Mouse (Mus musculus) ES-E14 (cell line): ENCODE data around the gene Tex38. TPM values are rescaled to one million over a fixed set of nuclear protein-coding genes. Genes with fewer than 3 reads are reported as not detected.

ENCODE experiments used
- DNase-seq: peaks from one replicate; pipeline ENCODE4 v3.0.0-alpha.2; 2013; ENCODE audit warnings: low read depth, low spot score
- H3K27ac ChIP-seq: 2 replicates; pipeline ENCODE4 v1.5.1; 2012; ENCODE audit warnings: low read depth, mild to moderate bottlenecking, low read length, moderate library complexity, mixed read lengths; ENCODE audit not compliant: poor library complexity, insufficient read depth, severe bottlenecking
- H3K36me3 ChIP-seq: 2 replicates; pipeline ENCODE4 v1.6.1; 2012; ENCODE audit warnings: mild to moderate bottlenecking, low read length, moderate library complexity, mixed read lengths; ENCODE audit not compliant: control insufficient read depth, poor library complexity, insufficient read depth, severe bottlenecking
- H3K4me1 ChIP-seq, 2 experiments: fragments of 150-350 bp in 1 of 2; sonication (generic) in 1 of 2; 2 replicates each; pipeline ENCODE4 v1.6.1; 2012; ENCODE audit warnings: low read length in 2 of 2, mild to moderate bottlenecking in 1 of 2, mixed read lengths in 1 of 2; ENCODE audit not compliant: control insufficient read depth in 2 of 2, insufficient read depth in 2 of 2, poor library complexity in 1 of 2
- H3K4me3 ChIP-seq, 2 experiments: fragments of 150-350 bp in 1 of 2; sonication (generic) in 1 of 2; 2 replicates each; pipeline ENCODE4 v1.5.1; 2012; ENCODE audit warnings: low read length in 2 of 2, low read depth in 1 of 2, mild to moderate bottlenecking in 1 of 2, mixed read lengths in 1 of 2; ENCODE audit not compliant: insufficient read depth in 1 of 2, poor library complexity in 1 of 2, severe bottlenecking in 1 of 2
- H3K9ac ChIP-seq: 2 replicates; pipeline ENCODE4 v1.6.1; 2012; ENCODE audit warnings: low read depth, mild to moderate bottlenecking, low read length, mixed read lengths; ENCODE audit not compliant: poor library complexity, insufficient read depth, severe bottlenecking
- H3K9me3 ChIP-seq: fragments of 150-350 bp; sonication (generic); 2 replicates; pipeline ENCODE4 v1.6.1; 2012; ENCODE audit warnings: low read depth, mild to moderate bottlenecking, low read length; ENCODE audit not compliant: control insufficient read depth, insufficient read depth
- CHD2 ChIP-seq: IDR thresholded peaks from 2 replicates; pipeline ENCODE4 v1.6.1; 2014; ENCODE audit warnings: mild to moderate bottlenecking, low read depth, low read length, inconsistent platforms
- HCFC1 ChIP-seq: IDR thresholded peaks from 2 replicates; pipeline ENCODE4 v1.6.1; 2012; ENCODE audit warnings: low read length, inconsistent platforms, borderline replicate concordance; ENCODE audit not compliant: insufficient read depth
- MAFK ChIP-seq: IDR thresholded peaks from 2 replicates; pipeline ENCODE4 v1.6.1; 2014; ENCODE audit warnings: mild to moderate bottlenecking, low read depth, low read length, inconsistent platforms; ENCODE audit not compliant: insufficient read depth
- ZC3H11A ChIP-seq: IDR thresholded peaks from 2 replicates; pipeline ENCODE4 v1.6.1; 2012; ENCODE audit warnings: low read depth, mild to moderate bottlenecking, inconsistent platforms, low read length, borderline replicate concordance
- ZNF384 ChIP-seq: IDR thresholded peaks from 2 replicates; pipeline ENCODE4 v1.6.1; 2012; ENCODE audit warnings: low read depth, low read length, inconsistent platforms
- in situ Hi-C, 2 experiments: fragments of 600-800 bp; cut with MboI; formaldehyde crosslinking; loops; one replicate each; pipeline ENCODE4 v1.15.1; 2025; ENCODE audit warnings: low sequenced_read_pairs in 2 of 2, inconsistent platforms in 1 of 2; ENCODE audit not compliant: unreplicated experiment in 2 of 2
- total RNA-seq: library from RNA; depleted of rRNA; stranded (reverse); fragments of 300-350 nt; gene quantifications from 2 replicates; pipeline ENCODE4 v1.2.3, GENCODE M21; 2012; rRNA removed

The Tex38 gene
- total RNA-seq: 0.74 TPM in 1 of 2 replicates, not detected in the other

- in situ Hi-C loops: no loop called here
- TF ChIP-seq ZC3H11A (no peak), ZNF384 (no peak), MAFK (no peak)
- no peaks in the 10 kb centered on the region for H3K9me3 ChIP-seq
- no peak for DNase-seq
- peaks cover 0 to 5% of the 10 kb centered on the region in 2 experiments; a peak in 2 of 4 replicates for H3K4me1 ChIP-seq
- H3K27ac ChIP-seq: no peak within 1 kb of the TSS
- H3K4me3 ChIP-seq: no peak within 1 kb of the TSS
- 0 out of 2 replicates have a peak, but pooled peaks cover 2% of the 10 kb centered on the region for H3K36me3 ChIP-seq
- H3K9ac ChIP-seq: no peak within 1 kb of the TSS
These were observed at the start of gene Tex38 for GRCm38 (mm10) chr4:115780918-115781317. Gene Tex38 (minus strand): TSS chr4:115781018.

- H3K9me3 ChIP-seq: no peaks in the 10 kb centered on the region
- peaks cover 5 to 13% of the 10 kb centered on the region in 2 experiments; a peak in 2 of 4 replicates for H3K4me1 ChIP-seq
- no peak overlapping the region for H3K4me3 ChIP-seq
- H3K36me3 ChIP-seq: no peaks in the 10 kb centered on the region
- no peak for DNase-seq
- no peak overlapping the region for H3K27ac ChIP-seq
- in situ Hi-C loops: no loop called here
- H3K9ac ChIP-seq: no peak overlapping the region
- TF ChIP-seq MAFK (no peak), ZC3H11A (no peak), ZNF384 (no peak), CHD2 (no peak), HCFC1 (no peak)
These were observed 49.7 kb upstream of the Tex38 start for GRCm38 (mm10) chr4:115830491-115830890.

DNA sequence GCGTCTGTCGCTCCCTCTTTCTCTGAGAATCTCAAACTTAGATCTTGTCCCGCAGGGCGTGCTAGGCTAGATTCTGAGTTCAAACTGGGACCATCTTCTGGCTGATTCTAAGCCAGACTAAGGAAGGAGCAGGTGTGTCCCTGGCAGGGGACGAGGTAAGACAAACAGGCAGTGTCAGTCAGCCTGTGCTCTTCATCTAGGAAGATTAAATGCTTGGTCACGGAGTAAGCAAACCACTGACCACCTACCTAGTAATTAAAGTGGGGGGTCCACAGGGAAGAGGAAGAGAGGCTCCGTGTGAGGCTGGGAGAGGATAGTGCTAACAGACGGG, 47.7 kb upstream of the Tex38 start:
- H3K4me1 ChIP-seq: peaks cover 5 to 13% of the 10 kb centered on the region in 2 experiments; a peak in 2 of 4 replicates
- no peak for DNase-seq
- no peaks in the 10 kb centered on the region for H3K9me3 ChIP-seq
- no peak for TF ChIP-seq HCFC1
- no peak for TF ChIP-seq CHD2
- no peak for TF ChIP-seq ZNF384
- no peak for TF ChIP-seq ZC3H11A
- TF ChIP-seq MAFK: no peak
- H3K27ac ChIP-seq: no peak overlapping the region
- H3K36me3 ChIP-seq: no peaks in the 10 kb centered on the region
- in situ Hi-C loops: no loop called here
- peak overlapping the region in 1 of 2 experiments; percentile 87; a peak in 1 of 4 replicates for H3K4me3 ChIP-seq
- H3K9ac ChIP-seq: no peak overlapping the region

- H3K9me3 ChIP-seq: no peaks in the 10 kb centered on the region
- no peak for TF ChIP-seq ZC3H11A
- TF ChIP-seq HCFC1: no peak
- no peak for TF ChIP-seq CHD2
- TF ChIP-seq MAFK: no peak
- TF ChIP-seq ZNF384: no peak
- peak within 1 kb of the TSS; percentile 87 for H3K4me3 ChIP-seq
- no peaks in the 10 kb centered on the region for H3K36me3 ChIP-seq
- H3K27ac ChIP-seq: peak within 1 kb of the TSS; percentile 15; the same call in 1 of the 2 replicates
- in situ Hi-C loops: no loop called here
- H3K4me1 ChIP-seq: peaks cover 5 to 13% of the 10 kb centered on the region in 2 experiments; a peak in 2 of 4 replicates
- peak; percentile 55 for DNase-seq
- H3K9ac ChIP-seq: peak within 1 kb of the TSS; percentile 74
These were observed 47.2 kb upstream of the Tex38 start, which contains the start of gene Mob3c for GRCm38 (mm10) chr4:115827888-115828571. Gene Mob3c (plus strand): TSS chr4:115828092.

DNA sequence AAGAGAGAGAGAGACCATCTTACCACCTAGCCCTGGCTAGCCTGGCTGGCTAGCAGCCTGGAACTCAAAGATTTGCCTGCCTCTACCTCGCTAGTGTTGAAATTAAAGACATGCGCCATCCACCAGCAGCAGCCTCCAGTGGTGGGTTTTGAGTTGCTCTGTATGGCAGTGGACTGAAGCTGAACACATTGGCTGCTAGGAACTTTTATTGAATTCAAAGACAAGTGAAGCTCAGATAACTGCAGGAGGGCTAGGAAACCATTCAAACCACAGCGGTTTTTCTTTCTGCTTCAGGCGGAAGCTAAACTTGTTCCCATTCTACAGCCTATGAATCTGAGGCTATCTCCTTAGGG, 46.7 kb upstream of the Tex38 start:
- Histone ChIP-seq H3K4me1 (peaks cover 3 to 13% of the 10 kb centered on the region in 2 experiments; a peak in 2 of 4 replicates), H3K9me3 (no peaks in the 10 kb centered on the region), H3K27ac (no peak overlapping the region), H3K36me3 (no peaks in the 10 kb centered on the region), H3K9ac (peak overlapping the region; percentile 74), H3K4me3 (peak overlapping the region; percentile 87)
- DNase-seq: no peak
- in situ Hi-C loops: no loop called here
- TF ChIP-seq MAFK: no peak
- TF ChIP-seq ZNF384: no peak
- TF ChIP-seq ZC3H11A: no peak
- no peak for TF ChIP-seq HCFC1
- no peak for TF ChIP-seq CHD2
